Mouse (Mus musculus) small intestine, adult 2 months (tissue): ENCODE data around the gene Pibf1. TPM values are rescaled to one million over a fixed set of nuclear protein-coding genes. Genes with fewer than 3 reads are reported as not detected.

Experiments used
- H3K27ac ChIP-seq: fragments of 200-500 bp; 2 replicates; pipeline ENCODE4 v1.5.1; 2012; ENCODE audit warnings: low read depth, low read length, control low read depth, inconsistent platforms; ENCODE audit not compliant: insufficient read depth
- H3K27me3 ChIP-seq: fragments of 200-500 bp; 2 replicates; pipeline ENCODE4 v1.6.1; 2012; ENCODE audit warnings: mild to moderate bottlenecking, moderate library complexity, low read length, inconsistent platforms; ENCODE audit not compliant: control insufficient read depth, insufficient read depth
- H3K36me3 ChIP-seq: fragments of 200-500 bp; 2 replicates; pipeline ENCODE4 v1.6.1; 2012; ENCODE audit warnings: mild to moderate bottlenecking, low read length, control low read depth, inconsistent platforms; ENCODE audit not compliant: control insufficient read depth, insufficient read depth
- H3K4me1 ChIP-seq: fragments of 200-500 bp; 2 replicates; pipeline ENCODE4 v1.6.1; 2012; ENCODE audit warnings: low read length, inconsistent platforms, mixed read lengths; ENCODE audit not compliant: control insufficient read depth, insufficient read depth, insufficient read length
- H3K4me3 ChIP-seq: fragments of 200-500 bp; 2 replicates; pipeline ENCODE4 v1.5.1; 2012; ENCODE audit warnings: low read depth, mild to moderate bottlenecking, control low read depth, inconsistent platforms, low read length, moderate library complexity
- CTCF ChIP-seq: fragments of 200-500 bp; IDR thresholded peaks from 2 replicates; pipeline ENCODE4 v1.5.1; 2012; ENCODE audit warnings: low read depth, mild to moderate bottlenecking, control low read depth, inconsistent platforms, low read length, moderate library complexity, mixed read lengths; ENCODE audit not compliant: insufficient replicate concordance, insufficient read length; ENCODE audit errors: extremely low read depth
- POLR2A ChIP-seq: fragments of 200-500 bp; IDR thresholded peaks from 2 replicates; pipeline ENCODE4 v1.6.1; 2012; ENCODE audit warnings: low read depth, mild to moderate bottlenecking, control low read depth, inconsistent platforms, low read length, moderate library complexity
- WGBS: fragments of 180-500 bp; shearing (Covaris S2); methylation state at CpG from one replicate; pipeline ENCODE4 v1.1.7; 2018; 5-methylcytosine and 5-hydroxymethylcytosine counted together
- polyA plus RNA-seq: library from polyadenylated mRNA; depleted of rRNA; stranded (reverse); fragments of >200 nt; gene quantifications from 2 replicates; pipeline ENCODE4 v1.2.3, GENCODE M21; 2012

The Pibf1 gene
- polyA plus RNA-seq, 1 experiment, result 0.65 TPM

DNA sequence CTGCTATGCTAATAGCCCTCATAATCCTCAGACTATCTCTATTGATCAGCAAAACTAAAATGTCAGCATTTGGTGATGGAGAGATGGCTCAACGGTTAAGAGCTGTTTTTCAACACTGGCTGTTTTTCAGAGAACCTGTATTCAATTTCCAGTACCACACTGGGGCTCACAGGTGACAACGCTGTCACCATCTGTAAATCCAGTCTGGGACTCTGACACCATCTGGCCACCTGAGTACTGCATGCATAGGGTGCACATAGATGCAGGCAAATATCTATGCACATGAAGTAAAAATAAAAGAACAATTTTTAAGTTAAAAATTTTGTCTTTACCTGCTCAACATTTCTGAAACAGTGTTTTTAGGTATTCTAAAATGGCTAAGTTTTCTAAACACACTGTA, 40.8 kb downstream of the Pibf1 start:
- TF ChIP-seq POLR2A (no peak), CTCF (no peak)
- Histone ChIP-seq H3K4me3 (no peak overlapping the region), H3K27me3 (no peaks in the 10 kb centered on the region), H3K27ac (no peak overlapping the region), H3K4me1 (0 out of 2 replicates have a peak, but pooled peaks cover 2% of the 10 kb centered on the region), H3K36me3 (peaks cover 10% of the 10 kb centered on the region)
- WGBS, result 94% methylated on average over 2 of the region's 2 CpGs

DNA sequence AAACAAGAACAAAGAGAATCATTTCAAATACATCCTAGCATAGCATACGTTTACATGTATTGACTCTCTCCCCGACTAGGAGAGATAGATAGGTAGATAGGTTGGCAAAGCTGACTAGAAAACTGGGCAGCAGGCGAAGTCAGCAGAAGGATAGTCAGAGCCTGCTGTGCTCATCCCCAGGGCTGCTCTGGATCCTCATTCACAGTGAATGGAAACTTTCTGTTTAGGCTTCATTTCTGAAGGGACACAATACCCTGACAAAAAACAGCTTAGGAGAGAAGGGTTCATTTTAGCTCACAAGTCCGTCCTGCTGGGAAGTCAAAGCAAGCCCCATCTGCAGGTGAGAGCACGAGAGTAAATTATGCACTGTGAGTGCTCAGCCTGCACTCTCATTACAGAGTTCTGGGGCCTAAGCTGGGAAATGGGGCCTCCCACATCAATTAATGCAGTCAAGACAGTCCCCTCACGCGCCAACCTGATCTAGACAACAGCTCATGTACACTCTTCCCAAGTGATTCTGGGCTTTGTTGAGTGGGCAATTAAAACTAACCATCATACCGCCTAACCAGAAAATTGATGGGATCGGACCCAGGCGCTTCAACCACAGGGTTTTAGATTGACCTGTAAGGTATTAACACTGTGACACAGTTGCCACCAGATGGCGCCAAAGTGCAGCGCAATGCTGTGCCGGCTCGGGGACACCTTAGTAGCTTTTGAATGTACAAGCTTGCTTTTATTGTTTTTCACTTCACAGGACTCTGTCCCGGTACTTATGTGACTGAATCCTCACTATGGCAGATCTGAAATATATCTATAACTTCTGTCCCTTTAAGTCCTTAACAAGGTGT, 42.8 kb downstream of the Pibf1 start:
- Histone ChIP-seq H3K36me3 (peaks cover 6% of the 10 kb centered on the region), H3K27ac (no peak overlapping the region), H3K27me3 (no peaks in the 10 kb centered on the region), H3K4me3 (no peak overlapping the region), H3K4me1 (0 out of 2 replicates have a peak, but pooled peaks cover 2% of the 10 kb centered on the region)
- WGBS, result 23% methylated on average over 15 of the region's 15 CpGs
- TF ChIP-seq POLR2A (no peak), CTCF (peak; percentile 98)

DNA sequence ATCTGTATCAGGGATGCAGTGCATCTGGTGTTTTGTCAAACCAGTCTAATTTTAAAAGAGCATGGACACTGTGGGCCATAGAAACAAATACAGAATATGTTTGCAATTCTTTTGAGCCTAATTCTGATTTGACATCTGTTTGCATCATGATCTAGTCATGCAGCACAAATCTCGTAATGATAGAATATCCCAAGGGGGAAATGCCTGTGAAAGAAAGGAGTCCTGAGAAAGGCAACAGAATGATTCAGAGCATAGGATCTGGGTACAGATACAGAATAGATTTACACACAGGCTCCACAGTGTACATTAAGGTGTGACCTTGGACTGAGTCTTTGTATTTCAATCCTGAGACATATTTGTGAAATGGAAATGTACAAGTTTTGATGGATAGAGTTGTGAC, 47.6 kb downstream of the Pibf1 start:
- H3K36me3 ChIP-seq, result peaks cover 3% of the 10 kb centered on the region; the same call in 1 of the 2 replicates
- TF ChIP-seq CTCF, result no peak
- no peak for TF ChIP-seq POLR2A
- 0 out of 2 replicates have a peak, but pooled peaks cover 2% of the 10 kb centered on the region for H3K4me1 ChIP-seq
- no peak overlapping the region for H3K4me3 ChIP-seq
- H3K27ac ChIP-seq, result no peak overlapping the region
- no peaks in the 10 kb centered on the region for H3K27me3 ChIP-seq
- 92% methylated on average over 1 of the region's 1 CpGs for WGBS

DNA sequence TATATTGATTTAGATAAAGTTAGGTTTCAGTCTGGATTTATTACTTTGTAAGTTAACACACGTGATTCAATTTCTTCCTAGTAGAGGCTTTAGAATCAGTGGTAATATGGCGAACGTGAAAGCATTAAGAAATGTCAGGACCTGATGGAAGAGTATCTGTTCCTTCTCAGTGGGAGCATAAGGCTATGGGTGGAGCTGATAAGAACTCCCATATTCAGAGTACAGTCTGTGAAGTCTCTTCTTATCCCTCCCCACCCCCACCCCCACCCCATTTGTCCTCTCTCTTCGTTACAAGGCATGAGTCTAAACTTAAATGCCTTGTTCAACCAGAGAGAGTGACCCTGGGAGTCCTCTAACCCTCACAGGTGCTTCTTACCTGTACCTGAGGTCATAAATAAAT, 53.5 kb downstream of the Pibf1 start:
- Histone ChIP-seq H3K27ac (no peak overlapping the region), H3K27me3 (no peaks in the 10 kb centered on the region), H3K4me1 (no peaks in the 10 kb centered on the region), H3K4me3 (no peak overlapping the region), H3K36me3 (peaks cover 15% of the 10 kb centered on the region; the same call in 1 of the 2 replicates)
- WGBS, result 93% methylated on average over 4 of the region's 4 CpGs
- TF ChIP-seq CTCF (no peak), POLR2A (no peak)

DNA sequence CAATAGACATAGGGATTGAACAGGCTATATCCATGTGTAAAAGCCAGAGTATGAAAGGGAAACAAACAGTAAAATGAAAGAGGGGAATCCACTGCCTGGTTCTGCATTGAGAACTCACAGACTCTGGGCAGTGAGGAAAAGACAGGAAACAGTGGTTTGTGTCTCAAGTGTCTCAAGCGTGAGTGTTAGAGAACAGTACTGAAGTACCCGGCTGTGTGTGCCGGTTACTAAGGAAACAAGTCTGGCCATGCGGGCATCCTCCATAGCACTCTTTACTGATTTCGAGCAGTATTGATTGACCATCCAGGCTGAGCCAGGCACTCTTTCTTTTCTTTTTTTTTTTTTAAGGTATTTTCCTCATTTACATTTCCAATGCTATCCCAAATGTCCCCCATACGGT, 60.7 kb downstream of the Pibf1 start:
- Histone ChIP-seq H3K36me3 (peaks cover 6% of the 10 kb centered on the region; the same call in 1 of the 2 replicates), H3K27ac (no peak overlapping the region), H3K27me3 (no peaks in the 10 kb centered on the region), H3K4me3 (no peak overlapping the region), H3K4me1 (no peaks in the 10 kb centered on the region)
- no peak for TF ChIP-seq POLR2A
- no peak for TF ChIP-seq CTCF
- 89% methylated on average over 6 of the region's 6 CpGs for WGBS

DNA sequence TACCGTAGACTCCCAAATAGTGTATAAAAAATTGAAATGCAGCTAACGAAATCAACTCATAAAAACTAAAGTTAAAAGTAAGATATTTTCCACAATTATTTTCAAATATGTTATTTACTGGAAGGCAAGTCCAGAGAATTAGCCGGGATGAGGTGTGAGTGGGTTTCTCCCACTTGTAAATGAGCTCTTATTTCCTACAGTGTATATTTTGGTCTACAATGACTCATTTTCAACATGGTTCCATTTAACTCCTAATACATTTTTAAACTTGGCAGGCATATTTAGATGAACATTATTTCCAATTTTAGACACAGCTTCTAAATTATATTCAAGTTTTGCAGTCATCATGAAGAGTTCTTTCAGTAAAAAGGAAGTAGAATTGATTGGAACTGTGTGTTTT, 63.8 kb downstream of the Pibf1 start:
- TF ChIP-seq CTCF, result no peak
- no peak for TF ChIP-seq POLR2A
- 89% methylated on average over 3 of the region's 3 CpGs for WGBS
- no peaks in the 10 kb centered on the region for H3K4me1 ChIP-seq
- no peak overlapping the region for H3K4me3 ChIP-seq
- H3K27me3 ChIP-seq, result no peaks in the 10 kb centered on the region
- no peak overlapping the region for H3K27ac ChIP-seq
- no peaks in the 10 kb centered on the region for H3K36me3 ChIP-seq

DNA sequence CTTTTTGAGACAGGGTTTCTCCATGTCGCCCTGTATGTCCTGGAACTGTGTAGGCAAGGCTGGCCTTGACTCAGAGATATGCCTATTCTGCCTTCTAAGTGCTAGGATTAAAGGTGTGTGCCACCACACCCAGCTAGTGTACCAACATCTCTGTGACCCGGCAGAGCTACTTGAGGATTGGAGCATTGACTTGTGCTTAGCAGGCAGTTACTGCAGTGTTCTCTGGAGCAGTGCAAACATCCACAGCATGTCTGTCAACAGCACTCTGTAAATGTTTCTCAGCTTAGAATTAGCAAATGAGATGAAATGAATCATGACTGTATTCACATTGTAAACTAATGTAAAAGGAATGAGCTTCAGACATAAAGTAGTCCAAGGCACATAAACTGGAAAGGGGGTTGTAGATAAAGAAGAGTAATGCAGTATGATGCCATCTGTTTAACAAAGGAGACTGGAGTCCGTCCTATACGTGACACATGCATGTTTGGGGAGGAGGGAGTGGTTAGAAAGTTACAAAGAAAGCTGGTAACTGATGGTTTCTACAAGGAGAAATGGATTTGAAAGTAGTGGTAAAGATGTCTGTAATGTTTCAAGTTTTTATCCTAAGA, 75.0 kb downstream of the Pibf1 start:
- H3K27me3 ChIP-seq, result no peaks in the 10 kb centered on the region
- no peak overlapping the region for H3K4me3 ChIP-seq
- no peaks in the 10 kb centered on the region for H3K4me1 ChIP-seq
- no peak for TF ChIP-seq CTCF
- no peak for TF ChIP-seq POLR2A
- H3K36me3 ChIP-seq, result 0 out of 2 replicates have a peak, but pooled peaks cover 2% of the 10 kb centered on the region
- H3K27ac ChIP-seq, result no peak overlapping the region
- 63% methylated on average over 4 of the region's 4 CpGs for WGBS
